Mouse (Mus musculus) heart, postnatal 0 days (tissue): Measurements from ENCODE around the gene Kcnh2.

ENCODE experiments used
- CTCF ChIP-seq: IDR thresholded peaks from 2 replicates; pipeline ENCODE4 v1.5.1; 2016; ENCODE audit warnings: antibody characterized with exemption, control low read depth, low read depth
- EP300 ChIP-seq: IDR thresholded peaks from 2 replicates; pipeline ENCODE4 v1.6.1; 2016; ENCODE audit warnings: antibody characterized with exemption, low read depth

DNA sequence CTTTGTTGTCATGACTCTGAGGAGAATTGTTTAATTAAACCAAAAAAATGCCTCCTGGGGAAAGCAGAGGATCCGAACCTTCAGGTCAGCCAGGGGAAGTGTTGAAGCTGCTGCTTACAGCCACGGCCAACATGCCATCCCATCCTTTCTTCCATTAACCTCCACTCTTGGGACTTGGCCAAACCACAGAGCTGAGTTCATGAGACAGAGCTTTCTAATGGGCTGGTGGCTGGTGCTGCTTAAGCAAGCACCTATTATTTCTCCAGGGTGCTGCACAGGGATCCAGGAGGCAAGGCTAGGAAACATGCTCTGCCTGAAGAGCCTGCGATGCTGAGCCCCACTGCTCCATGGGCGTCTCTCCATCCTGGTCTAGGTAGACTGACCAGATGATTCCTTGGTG, 19.0 kb downstream of the Kcnh2 start:
- TF ChIP-seq CTCF (no peak), EP300 (no peak)
